10 mouse cellular contexts compared by ENCODE assay signal in genomic region chr9:57417341-57417740, GRCm38 (mm10). TPM values are rescaled to one million over a fixed set of nuclear protein-coding genes. Genes with fewer than 3 reads are reported as not detected.
DNase-seq lines count a peak whose midpoint lies in the region; ATAC-seq lines count a peak whose summit lies in the region.
"Had no signal": no experiment of that assay in that cellular context is flagged by ENCODE, and none has a peak within 500 bp of the region (broad histone marks: within the 10 kb centered on the region; RNA-seq: fewer than 3 reads in every experiment).

No protein-coding gene starts in this region.

- no peak overlapping the region for H3K4me3 ChIP-seq in forebrain, embryonic 15.5 days
- H3K4me3 ChIP-seq: liver, embryonic 12.5 days had no signal

- H3K9ac ChIP-seq in forebrain, embryonic 15.5 days (replicated peaks), result no peak overlapping the region
- H3K9ac ChIP-seq: liver, embryonic 12.5 days had no signal

- WGBS in forebrain, embryonic 15.5 days, result 89% methylated on average over 8 of the region's 8 CpGs

- no peak overlapping the region for H3K27ac ChIP-seq in forebrain, embryonic 15.5 days (replicated peaks)
- H3K27ac ChIP-seq: liver, embryonic 12.5 days had no signal

- no peak overlapping the region for H3K4me2 ChIP-seq in forebrain, embryonic 15.5 days (replicated peaks)
- H3K4me2 ChIP-seq: liver, embryonic 12.5 days had no signal

- ATAC-seq in granulocyte monocyte progenitor cell, adult 5-6 weeks (replicated peaks; ENCODE audit: poor library complexity, severe bottlenecking), result peak; percentile 39
- no peak for ATAC-seq in forebrain, embryonic 15.5 days (replicated peaks)
- ATAC-seq: liver, embryonic 12.5 days had no signal

- H3K4me1 ChIP-seq in forebrain, embryonic 15.5 days, result peaks cover 11% of the 10 kb centered on the region; the same call in 1 of the 2 replicates

- H3K36me3 ChIP-seq in forebrain, embryonic 15.5 days, result no peaks in the 10 kb centered on the region

- peak; percentile 61 for DNase-seq in left cerebral cortex, postnatal 4 days
- no peak for DNase-seq in left cerebral cortex, adult 11 months (ENCODE audit: low spot score)
- DNase-seq in brain, adult 2 months (ENCODE audit: low read depth, low spot score), result peak; percentile 96
- DNase-seq in cerebellum, postnatal 10 days, result peak; percentile 81 to 90
- DNase-seq in right cerebral cortex, adult 2 months (ENCODE audit: low spot score in 2 of 2), result no peak
- DNase-seq: heart, postnatal 10 days; lung, postnatal 4 days had no signal

- no peaks in the 10 kb centered on the region for H3K27me3 ChIP-seq in forebrain, embryonic 15.5 days
- H3K27me3 ChIP-seq: liver, embryonic 12.5 days had no signal

- intact Hi-C loops in left cerebral cortex, postnatal 4 days (cut with DNase I), result no loop called here

- no peaks in the 10 kb centered on the region for H3K9me3 ChIP-seq in forebrain, embryonic 15.5 days
- H3K9me3 ChIP-seq: liver, embryonic 12.5 days had no signal

RNA-seq across cellular contexts. Expression of gene Ppcdc, which starts 22.6 kb away (rescaled TPM):
- total RNA-seq in left cerebral cortex, postnatal 4 days (2021), result 10 to 100 TPM; 12.9 to 14.6 TPM
- 19.4 and 25.2 TPM in 2 replicates for total RNA-seq in granulocyte monocyte progenitor cell, adult 5-6 weeks (2014; fragmentation: Nextera tagmentation)
- 10.0 and 13.4 TPM in 2 replicates for total RNA-seq in granulocyte monocyte progenitor cell, adult 5-6 weeks (2017)
- 21.3 and 29.5 TPM in 2 replicates for polyA plus RNA-seq in forebrain, embryonic 15.5 days (2015; fragmentation: Nextera tagmentation; extraction: Ambion mirVana)

RNA-seq across cellular contexts. Expression of gene Scamp5, which starts 50.5 kb away (rescaled TPM):
- 100 to 1,000 TPM; 251 to 281 TPM for total RNA-seq in left cerebral cortex, postnatal 4 days (2021)
- total RNA-seq in granulocyte monocyte progenitor cell, adult 5-6 weeks (2014; fragmentation: Nextera tagmentation), result 5.4 and 8.2 TPM in 2 replicates
- total RNA-seq in granulocyte monocyte progenitor cell, adult 5-6 weeks (2017), result 1.6 and 2.2 TPM in 2 replicates
- polyA plus RNA-seq in forebrain, embryonic 15.5 days (2015; fragmentation: Nextera tagmentation; extraction: Ambion mirVana), result 102 and 106 TPM in 2 replicates

Comparison
In these comparisons a context has a peak if more than half of its experiments do, and no peak if none do; other contexts are left out.
1. DNase-seq: peak in left cerebral cortex, postnatal 4 days (single experiment), brain, adult 2 months (single experiment) and cerebellum, postnatal 10 days (2 of 2); none in left cerebral cortex, adult 11 months (single experiment) and right cerebral cortex, adult 2 months (0 of 2).
2. RNA of gene Scamp5, which starts 50.5 kb away (total RNA-seq): 251 to 281 TPM in left cerebral cortex, postnatal 4 days; 1.6 to 8.2 TPM in granulocyte monocyte progenitor cell, adult 5-6 weeks; every median in the first group is over 10 times any median in the second.